Mouse (Mus musculus) mouse embryonic stem cell (cell line): ENCODE data around the gene Nfasc.

Source experiments
- in situ Hi-C, 2 experiments: fragments of 300-500 bp; cut with MboI; formaldehyde crosslinking; loops; 1 replicate in 1 of 2; 3 replicates in 1 of 2; pipeline ENCODE4 v1.14.3; 2019 to 2020; ENCODE audit warnings: low sequenced_read_pairs in 2 of 2, low pct_unique_long_range_greater_than_20kb in 1 of 2, mixed read lengths in 1 of 2; ENCODE audit not compliant: unreplicated experiment in 1 of 2

Gene Nfasc

DNA sequence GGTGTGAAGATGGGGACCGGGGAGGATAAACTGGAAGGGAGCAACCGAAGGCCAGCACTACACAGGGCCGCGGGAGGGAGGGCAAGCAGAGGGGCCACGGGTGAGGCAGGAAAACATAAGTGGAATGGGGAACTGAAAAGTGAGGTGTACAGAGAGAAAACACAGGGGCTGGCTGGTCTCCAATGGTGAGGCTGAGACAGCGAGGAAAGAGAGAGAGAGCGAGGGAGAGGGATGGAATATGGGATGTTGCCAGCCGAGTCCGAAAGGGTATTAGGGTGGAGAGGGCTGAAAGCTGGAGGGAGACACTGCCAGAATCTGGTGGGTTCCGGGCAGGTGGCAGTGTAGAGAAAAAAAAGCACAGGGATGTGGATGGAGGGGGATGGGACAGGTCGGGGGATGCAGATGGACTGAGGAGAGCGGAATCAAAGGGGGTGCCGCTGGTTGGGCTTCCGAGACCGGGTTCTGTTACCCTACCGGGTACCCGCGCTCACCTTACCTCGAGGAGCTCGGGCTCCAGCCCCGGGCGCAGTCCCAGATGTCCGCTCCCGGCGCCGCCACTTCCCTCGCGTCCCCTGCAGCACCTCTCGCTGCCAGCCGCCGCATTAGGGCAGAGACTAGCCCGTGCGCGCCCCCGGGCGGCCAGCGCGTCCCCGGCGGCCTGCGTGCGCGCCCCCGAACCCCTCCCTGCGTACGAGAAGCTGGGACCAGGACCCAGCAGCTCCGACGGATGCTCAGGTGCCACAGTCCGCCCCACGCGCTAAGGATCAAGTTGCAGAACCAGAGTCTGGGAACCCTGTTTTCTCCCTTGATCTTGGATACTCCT, at the start of gene Nfasc:
Gene Nfasc (minus strand): TSS at position 623 of the 823 bp plus-strand sequence.
- in situ Hi-C loops, result no loop called here

DNA sequence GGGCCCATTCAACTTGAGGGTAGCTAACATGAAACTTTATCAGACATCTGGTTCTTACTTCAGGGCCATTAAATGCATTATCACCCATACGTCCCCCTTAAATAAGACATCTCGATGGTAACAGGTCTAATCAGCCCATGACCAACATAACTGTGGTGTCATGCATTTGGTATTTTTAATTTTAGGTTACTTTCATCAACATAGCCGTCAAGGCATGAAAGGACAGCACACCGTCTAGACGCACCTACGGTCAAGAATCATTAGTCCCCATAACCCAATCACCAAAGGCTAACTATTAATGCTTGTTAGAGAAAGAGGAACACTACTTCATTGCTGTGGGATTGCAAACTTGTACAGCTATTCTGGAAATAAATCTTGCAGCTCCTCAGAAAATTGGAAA, 49.5 kb upstream of the Nfasc start:
- in situ Hi-C loops, result no loop called here

DNA sequence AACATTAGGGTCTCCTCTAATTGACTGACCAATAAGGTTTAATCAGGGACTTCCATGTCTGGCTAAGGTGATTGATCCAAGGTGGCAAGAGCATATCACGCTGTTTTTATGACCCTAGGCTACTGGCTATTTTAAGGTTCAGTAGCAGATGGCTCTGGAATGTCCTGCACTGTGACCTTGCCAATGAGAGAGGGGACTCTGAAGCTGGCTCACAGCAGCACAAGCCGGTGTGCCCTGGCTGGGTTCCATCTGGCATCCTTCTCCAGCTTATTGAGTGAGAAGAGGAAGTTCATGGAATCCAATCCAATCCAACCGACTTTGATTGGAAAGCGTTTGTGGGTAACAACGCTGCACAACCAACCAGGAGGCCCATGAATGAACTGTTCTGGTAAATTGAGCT, 45.3 kb upstream of the Nfasc start:
- in situ Hi-C loops, result no loop called here

DNA sequence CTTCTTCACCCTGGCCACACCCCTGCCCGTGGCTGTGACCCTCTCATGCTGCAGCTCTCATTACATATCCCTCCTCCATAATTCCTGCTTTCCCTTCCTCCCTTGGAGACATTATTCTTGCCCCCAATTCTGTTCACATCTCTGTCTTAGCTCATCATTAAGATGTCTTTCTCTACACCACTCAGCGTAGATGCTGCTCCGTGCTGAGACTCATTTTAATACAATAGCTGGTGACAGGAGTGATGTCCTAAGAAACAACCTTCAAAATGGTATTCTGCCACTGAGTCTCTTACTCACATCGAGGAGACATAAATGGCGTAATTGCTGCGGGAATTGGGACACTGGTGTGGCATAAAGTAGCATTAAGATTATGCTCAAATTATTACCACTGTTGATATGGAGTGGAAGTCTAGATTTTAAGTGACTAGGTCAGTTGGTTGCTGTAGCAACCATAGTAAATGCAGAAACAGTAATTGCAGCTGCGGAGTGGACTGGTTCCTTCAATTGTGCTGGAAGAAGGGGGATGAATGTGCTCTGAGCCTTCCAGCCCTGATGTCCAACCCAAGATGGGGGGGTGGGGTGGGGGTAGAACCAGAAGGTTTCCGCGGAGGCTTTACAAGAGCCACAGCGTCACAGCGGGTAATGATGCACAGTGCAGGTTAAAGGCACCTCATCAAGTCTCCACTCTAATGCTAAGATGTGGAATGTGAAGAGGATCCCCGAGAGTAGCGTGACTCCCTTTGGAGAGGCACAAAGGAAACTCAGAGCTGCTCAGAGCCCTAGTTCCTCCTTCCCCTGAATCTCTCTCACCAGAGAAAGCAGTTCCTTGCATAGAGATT, 40.2 kb upstream of the Nfasc start:
- in situ Hi-C loops, result no loop called here

DNA sequence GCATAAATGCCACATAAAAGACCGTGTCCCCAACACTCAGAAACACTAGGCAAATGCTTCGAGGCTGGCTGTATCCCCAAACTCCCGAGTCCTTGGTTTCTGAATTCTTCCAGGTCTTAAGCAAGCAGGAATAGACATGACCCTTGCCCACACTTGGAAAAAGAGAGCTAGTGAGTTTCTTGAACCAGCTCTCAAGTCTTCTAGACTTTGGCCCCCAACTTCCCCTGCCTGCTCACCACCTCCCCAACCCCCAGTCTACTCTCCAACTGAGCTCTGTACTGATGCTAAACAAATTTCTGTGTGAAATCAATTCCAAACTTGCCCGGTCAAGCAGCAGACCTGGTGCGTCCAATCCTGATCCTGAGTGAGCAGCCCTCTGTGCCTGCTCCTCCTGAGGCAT, 39.4 kb upstream of the Nfasc start:
- in situ Hi-C loops, result no loop called here

DNA sequence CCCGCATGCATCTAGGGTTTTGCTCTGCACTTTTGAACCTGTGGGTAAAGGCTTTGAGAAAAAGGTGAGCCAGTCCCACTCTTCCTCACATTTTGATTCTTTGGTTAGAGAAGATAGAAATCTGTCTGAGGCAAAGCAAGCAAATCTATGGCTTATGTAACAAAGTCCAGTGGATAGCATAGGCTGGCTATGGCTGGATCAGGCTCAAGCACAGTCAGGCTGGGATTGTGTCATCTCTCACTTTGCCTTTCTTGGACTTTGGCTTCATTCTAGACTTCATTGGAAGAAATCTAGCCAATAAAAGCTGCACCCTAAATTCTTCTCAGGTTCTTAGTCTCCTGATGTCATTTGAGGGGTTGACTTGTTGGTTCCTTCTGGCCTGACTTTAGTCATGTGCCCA, 38.7 kb upstream of the Nfasc start:
- in situ Hi-C loops, result no loop called here

DNA sequence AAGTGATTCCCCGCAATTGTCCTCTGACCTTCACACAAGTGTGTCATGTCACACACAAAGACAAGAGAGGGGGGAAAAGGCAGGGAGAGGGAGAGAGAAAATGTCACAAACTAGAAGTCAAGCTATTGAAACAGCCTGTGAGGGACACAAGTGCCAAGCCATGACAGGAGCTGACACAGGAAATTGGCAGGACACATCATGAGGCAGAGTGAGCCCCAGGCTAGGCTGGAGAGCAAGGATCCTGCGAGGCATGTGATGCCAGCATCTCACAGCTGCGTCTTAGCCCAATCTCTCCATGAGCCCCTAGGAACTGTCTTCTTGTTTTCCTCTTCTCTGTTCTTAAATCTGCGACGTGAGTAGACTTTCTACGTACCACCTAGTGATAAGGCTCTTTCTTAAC, 33.4 kb upstream of the Nfasc start:
- in situ Hi-C loops, result no loop called here

DNA sequence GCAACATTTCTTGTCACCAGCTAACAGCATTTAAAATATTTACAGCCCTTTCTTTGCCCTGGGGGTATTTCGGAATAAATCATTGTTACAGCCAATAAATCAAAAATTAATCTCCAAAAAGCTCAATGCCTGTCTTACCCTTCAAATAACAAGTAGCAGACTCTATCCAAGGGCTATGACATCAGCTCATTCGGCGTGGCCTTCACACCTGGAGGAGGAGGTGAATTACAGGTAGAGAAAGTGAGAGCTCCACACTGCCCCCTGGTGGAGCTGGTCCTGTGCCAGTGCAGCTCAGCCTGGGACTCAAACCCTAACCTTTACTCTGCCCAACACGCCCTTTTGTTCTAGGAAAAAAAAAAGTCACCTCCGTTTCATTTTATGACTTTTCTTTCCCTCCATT, 29.8 kb upstream of the Nfasc start:
- in situ Hi-C loops, result no loop called here

DNA sequence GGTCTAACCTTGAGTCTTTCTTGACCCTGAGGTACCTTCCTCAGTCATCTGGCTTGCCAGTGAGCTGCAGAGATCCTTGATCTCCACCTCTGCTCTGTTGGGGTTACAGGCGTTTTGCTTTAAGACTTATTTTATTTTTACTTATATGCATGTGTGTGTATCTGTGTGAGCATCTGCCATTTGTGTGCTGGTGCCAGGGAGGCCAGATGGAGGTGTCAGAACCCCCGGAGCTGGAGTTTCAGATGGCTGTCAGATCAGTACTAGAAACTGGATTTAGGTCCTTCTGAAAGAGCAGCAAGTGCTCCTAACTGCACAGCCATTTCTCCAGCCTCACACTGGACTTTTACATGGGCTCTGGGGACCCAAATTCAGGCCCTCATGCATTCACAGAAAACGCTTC, 28.0 kb upstream of the Nfasc start:
- in situ Hi-C loops, result loop anchor here in 1 of 2 experiments (5.0 kb wide), 1 partner anchor 188 kb away; no protein-coding TSS in a partner anchor

DNA sequence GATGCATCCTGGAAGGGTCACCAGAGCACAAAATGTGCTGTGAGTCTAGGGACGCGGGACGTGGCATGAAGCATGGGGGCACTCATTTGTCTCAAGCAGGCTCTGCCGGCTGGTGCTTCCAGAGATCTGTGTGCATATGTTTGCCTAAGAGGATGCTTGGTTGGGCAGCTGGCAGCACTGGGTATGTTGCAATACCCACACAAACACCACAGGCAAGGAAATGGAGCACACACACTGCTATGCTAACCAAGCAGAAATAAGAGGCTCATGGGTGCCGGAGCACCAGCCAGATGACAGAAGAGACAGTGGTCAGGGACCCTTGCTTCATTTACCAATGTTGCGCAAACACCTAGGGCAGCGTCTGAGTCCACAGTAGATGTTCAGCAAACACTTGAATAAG, 25.8 kb upstream of the Nfasc start:
- in situ Hi-C loops, result loop anchor here in 1 of 2 experiments (5.0 kb wide), 1 partner anchor 190 kb away; no protein-coding TSS in a partner anchor

DNA sequence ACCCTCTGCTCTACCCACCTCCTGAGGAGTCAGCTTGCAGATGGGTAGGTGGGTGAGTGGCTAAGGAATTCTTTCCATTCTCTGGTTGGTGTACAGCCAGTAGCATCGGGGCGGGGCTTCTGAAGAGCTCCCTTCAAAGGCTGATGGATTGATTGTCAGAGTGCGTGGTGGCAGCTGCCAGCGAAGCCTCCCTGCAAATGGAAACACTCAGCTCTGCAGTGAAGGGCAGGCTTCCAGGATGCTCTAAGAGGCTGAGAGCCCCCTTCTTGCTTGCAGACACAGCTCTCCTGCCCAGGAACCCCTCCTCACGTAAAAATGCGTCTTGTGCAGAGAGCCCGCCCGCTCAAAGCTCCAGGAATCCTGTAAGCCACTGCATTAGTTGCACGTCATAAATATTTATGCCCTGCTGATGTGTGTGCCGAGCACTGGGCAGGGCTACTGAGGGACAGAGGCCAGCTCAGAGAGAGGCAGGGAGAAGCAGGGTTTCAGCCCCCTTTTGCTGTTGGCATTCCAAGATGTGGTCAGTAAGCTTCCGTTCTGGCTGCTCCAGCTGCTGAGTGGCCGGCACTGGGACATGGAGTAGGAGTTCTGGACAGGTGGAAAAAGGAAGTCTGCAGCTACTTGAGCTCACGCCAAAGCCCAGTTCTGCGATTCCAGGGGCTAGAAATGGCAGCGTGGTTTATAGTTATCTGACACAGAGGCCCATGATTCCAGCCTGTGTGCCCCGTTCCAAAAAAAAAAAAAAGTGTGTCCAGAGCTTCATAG, 24.5 kb upstream of the Nfasc start:
- in situ Hi-C loops, result loop anchor here in 1 of 2 experiments (5.0 kb wide), 1 partner anchor 191 kb away; no protein-coding TSS in a partner anchor

DNA sequence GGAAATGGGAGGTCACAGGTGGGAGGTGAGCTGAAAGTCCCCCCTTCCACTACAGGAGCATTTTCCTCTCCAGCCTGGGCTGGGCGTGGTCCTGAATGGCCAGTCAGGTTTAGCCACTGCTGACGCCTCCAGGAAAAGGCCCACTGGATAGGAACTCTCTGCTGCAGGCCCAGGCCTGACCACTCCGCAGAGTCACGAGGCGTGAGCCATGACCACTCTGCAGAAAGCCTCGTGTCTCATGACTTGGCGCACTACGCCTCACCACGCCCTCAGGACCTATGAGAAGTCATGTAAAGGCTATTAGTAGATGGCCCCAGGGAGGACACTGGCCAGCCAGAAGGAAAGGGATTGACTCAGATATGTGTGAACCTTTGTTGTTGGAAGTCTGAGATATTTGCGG, 23.6 kb upstream of the Nfasc start:
- in situ Hi-C loops, result loop anchor here in 1 of 2 experiments (5.0 kb wide), 1 partner anchor 192 kb away; no protein-coding TSS in a partner anchor

DNA sequence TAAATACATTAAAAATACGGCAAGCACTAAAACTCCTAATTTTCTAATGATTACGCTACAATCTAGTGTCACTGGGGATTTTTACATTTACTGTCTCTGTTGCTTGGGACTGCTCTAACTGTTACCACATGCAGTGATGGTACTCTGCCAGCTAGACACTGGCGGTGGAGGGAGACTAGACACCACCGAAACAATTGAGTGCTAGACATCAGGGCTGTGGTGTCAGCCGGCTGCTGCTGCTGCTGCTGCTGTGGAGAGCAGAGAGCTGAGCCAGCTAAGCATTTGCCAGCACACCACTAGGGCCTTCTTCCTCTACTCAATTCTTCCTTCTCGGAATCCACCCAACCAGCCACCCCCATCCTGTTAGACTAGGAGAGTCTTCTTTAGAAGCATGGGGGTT, 17.8 kb upstream of the Nfasc start:
- in situ Hi-C loops, result no loop called here

DNA sequence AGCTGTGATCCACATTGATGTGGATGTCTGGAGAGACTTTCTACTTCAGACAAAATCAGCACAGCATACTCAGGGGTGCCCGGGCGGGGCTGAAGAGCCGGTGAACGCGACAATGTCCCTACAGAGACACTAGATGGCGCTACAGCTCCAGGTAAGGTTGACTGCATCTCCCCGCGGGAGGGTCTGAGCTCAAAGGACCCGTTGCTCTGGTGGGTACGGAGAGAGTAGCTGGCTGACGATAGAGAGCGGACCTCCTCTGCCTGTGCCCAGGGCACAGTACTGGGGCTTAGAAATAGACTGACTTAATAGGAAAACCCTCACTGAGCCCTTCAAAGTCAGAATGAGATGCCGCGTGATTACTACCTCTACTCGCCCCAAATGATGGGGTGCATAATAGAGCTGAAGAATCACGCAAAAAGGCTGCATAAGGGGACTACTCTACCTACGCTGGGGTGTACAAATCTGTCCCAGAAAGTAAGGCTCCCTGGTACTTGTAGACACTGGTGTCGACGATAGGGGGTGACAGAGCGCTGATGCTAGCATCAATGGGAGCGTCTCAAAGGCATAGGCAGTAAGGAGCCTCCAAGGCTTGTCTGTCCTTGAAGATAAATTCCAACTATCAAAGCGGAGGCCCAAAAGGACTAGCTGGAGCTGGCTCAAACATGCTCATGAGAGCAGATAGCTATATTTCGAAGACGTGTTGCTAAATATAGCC, 17.2 kb upstream of the Nfasc start:
- in situ Hi-C loops, result no loop called here

DNA sequence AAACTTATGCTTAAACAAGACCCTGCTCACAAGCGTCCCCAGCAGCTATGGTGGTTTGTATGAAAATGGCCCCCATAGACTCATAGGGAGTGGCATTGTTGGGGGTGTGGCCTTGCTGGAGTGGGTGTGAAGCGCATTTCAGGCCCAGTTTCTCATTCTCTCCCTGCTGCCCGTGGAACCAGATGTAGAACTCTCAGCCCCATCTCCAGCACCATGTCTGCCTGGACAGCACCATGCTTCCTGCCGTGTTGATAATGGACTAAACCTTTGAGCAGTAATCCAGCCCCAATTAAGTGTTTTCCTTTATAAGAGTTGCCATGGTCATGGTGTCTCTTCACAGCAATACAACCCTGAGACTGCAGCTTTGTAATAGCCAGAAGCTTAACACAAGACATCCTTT, 13.6 kb upstream of the Nfasc start:
- in situ Hi-C loops, result no loop called here

DNA sequence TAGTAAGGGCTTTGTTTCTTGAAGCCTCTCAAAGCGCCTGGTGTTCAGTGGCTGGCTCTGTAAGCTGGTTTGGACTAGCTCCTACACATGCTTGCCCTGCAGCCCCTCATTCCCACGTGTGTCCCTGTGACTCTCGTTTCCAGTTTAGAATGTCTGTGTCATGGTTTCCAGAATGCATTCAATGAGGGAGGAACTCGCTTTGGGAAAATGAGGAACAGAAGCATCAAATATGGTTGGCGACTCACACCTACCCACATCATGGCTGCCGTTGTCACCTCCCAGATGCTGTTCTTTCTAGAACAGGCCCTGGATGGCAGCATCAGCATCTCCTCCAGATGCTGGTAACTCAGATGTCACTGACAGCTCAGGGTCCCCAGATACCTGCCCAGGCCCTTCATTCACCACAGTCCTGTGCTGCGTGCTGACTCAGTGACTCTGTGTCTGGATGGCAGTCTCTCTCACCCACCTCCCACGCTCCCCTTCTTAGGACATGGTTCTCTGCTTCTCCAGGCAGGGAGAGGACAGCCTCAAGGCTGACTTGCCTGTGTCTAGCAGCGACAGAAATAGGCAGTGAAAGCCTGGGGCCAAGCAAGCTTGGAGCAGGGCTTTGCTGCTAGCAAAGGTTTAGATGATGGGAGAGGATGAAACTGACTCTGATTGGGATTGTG, 7.8 kb upstream of the Nfasc start:
- in situ Hi-C loops, result no loop called here

DNA sequence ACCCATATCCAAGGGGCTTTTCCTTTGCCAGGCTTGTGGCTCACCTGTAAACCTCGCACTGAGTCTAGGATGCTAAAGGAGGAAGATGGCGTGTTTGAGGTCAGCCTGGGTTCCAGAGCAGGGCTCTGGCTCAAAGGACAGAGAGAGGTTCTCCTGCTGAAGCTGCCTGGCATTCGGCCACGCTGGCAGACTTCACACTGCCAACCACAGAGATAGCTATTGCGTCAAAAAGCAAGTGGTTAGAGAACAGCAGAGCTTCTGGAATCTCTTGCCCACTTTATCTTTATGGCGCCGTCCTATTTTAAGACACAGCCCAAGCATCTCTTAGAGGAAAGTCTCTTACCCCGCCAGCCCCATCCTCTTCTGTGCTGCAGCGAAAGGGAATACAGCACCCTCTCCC, 4.7 kb upstream of the Nfasc start:
- in situ Hi-C loops, result no loop called here

DNA sequence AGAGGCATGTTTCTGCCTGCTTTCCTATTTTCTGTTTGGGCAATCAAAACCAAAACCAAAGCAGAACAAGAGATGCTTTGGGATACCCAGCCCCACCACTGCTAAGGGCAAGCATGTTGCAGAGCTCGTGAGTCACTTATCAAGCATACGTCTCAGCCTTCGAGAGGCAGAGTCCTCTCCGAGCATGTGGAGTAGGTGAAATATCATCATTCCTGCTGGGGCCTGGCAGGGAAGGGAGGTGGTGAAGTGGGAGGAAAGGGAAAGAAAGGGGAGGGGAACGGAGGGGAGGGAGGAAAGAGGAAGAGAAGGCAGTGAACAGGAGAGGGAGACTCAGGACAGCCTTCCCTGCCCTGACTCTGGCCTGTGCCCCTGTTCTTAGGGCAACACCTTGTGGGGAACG, 4.0 kb upstream of the Nfasc start:
- in situ Hi-C loops, result no loop called here
